Mouse (Mus musculus): ENCODE results near the gene Rexo2.

DNA sequence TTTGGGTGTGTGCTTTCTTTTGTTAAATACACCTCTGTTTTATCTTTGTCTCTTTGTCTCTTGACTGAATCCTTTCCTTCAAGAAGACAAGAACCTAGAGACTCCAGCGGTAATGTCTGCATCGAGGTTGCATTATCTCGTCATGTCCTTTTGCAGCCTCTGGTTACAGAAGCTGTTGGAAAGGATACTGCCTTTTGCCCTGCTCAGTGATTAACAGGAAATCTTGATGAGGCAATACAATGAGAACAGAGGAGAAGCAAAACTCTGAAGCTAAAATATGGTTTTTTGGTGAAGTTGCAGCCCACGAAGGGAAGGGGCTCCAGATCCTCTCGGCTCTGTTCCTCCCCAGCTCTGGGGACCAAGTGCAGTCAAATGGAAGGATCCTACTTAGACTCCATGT is 29.7 kb upstream of the Rexo2 start:
- TF ChIP-seq CTCF (IDR thresholded peaks at IDR 0.05; ENCODE audit: borderline replicate concordance, extremely low read depth, insufficient read depth, insufficient read length): no peak
- TF ChIP-seq POLR2A (IDR thresholded peaks at IDR 0.05; ENCODE audit: borderline replicate concordance, extremely low read depth, insufficient read depth, insufficient read length, poor library complexity, severe bottlenecking): no peak

Data from brain, embryonic 14.5 days (tissue).